8 mouse cellular contexts compared by ENCODE assay signal in genomic region chr11:97404184-97404760, GRCm38 (mm10). TPM values are rescaled to one million over a fixed set of nuclear protein-coding genes. Genes with fewer than 3 reads are reported as not detected.
DNase-seq lines count a peak whose midpoint lies in the region; ATAC-seq and TF ChIP-seq lines count a peak whose summit lies in the region.

No protein-coding gene starts in this region.

- TF ChIP-seq POLR2A in bone marrow, adult 2 months (IDR thresholded peaks at IDR 0.05; ENCODE audit: borderline replicate concordance, control insufficient read depth, low read depth, low read length): no peak

- H3K4me3 ChIP-seq in bone marrow, adult 2 months (replicated peaks; ENCODE audit: control insufficient read depth, low read depth, low read length): peak overlapping the region; percentile 24
- peak overlapping the region; percentile 58 for H3K4me3 ChIP-seq in forebrain, embryonic 11.5 days (ENCODE audit: low read depth, low read length)
- peak overlapping the region; percentile 51 for H3K4me3 ChIP-seq in hindbrain, embryonic 12.5 days
- H3K4me3 ChIP-seq in liver, embryonic 11.5 days (ENCODE audit: low read depth, low read length): peak overlapping the region; percentile 64
- peak overlapping the region; percentile 57 for H3K4me3 ChIP-seq in neural tube, embryonic 12.5 days

- 2% methylated on average over 57 of the region's 61 CpGs for WGBS in bone marrow, adult 2 months
- WGBS in forebrain, embryonic 11.5 days: under 1% methylated on average over 57 of the region's 61 CpGs
- under 1% methylated on average over 47 of the region's 61 CpGs for WGBS in hindbrain, embryonic 12.5 days
- WGBS in liver, embryonic 11.5 days: under 1% methylated on average over 56 of the region's 61 CpGs
- 0% methylated on average over 52 of the region's 61 CpGs for WGBS in neural tube, embryonic 12.5 days

- H3K9ac ChIP-seq in forebrain, embryonic 11.5 days (ENCODE audit: low read length): peak overlapping the region; percentile 59
- H3K9ac ChIP-seq in hindbrain, embryonic 12.5 days: peak overlapping the region; percentile 63
- peak overlapping the region; percentile 51 for H3K9ac ChIP-seq in liver, embryonic 11.5 days (ENCODE audit: low read depth, low read length)
- peak overlapping the region; percentile 73 for H3K9ac ChIP-seq in neural tube, embryonic 12.5 days

- intact Hi-C loops in left cerebral cortex, postnatal 14 days (cut with DNase I): no loop called here

- no peak for TF ChIP-seq CTCF in bone marrow, adult 2 months (IDR thresholded peaks at IDR 0.05; ENCODE audit: control insufficient read depth, insufficient read depth, low read length)

- H3K27ac ChIP-seq in bone marrow, adult 2 months (ENCODE audit: control insufficient read depth, insufficient read depth, low read depth, low read length, poor library complexity): no peak overlapping the region
- no peak overlapping the region for H3K27ac ChIP-seq in forebrain, embryonic 11.5 days (ENCODE audit: low read depth, low read length)
- peak overlapping the region; percentile 58; the same call in 1 of the 2 replicates for H3K27ac ChIP-seq in hindbrain, embryonic 12.5 days
- H3K27ac ChIP-seq in liver, embryonic 11.5 days (ENCODE audit: low read depth, low read length): no peak overlapping the region
- H3K27ac ChIP-seq in neural tube, embryonic 12.5 days: no peak overlapping the region

- no peaks in the 10 kb centered on the region for H3K9me3 ChIP-seq in forebrain, embryonic 11.5 days (ENCODE audit: control insufficient read depth, low read length)
- no peaks in the 10 kb centered on the region for H3K9me3 ChIP-seq in hindbrain, embryonic 12.5 days (replicated peaks)
- no peaks in the 10 kb centered on the region for H3K9me3 ChIP-seq in liver, embryonic 11.5 days (ENCODE audit: control insufficient read depth, low read length)
- H3K9me3 ChIP-seq in neural tube, embryonic 12.5 days: no peaks in the 10 kb centered on the region

- peak; percentile 73 to 90 for DNase-seq in left cerebral cortex, postnatal 14 days (ENCODE audit: low spot score in 2 of 2)
- no peak for DNase-seq in left cerebral cortex, adult 11 months (ENCODE audit: low spot score)
- DNase-seq in forebrain, embryonic 11.5 days (ENCODE audit: low spot score): peak; percentile 79
- peak; percentile 68 for DNase-seq in liver, embryonic 11.5 days (ENCODE audit: low spot score)
- peak; percentile 60 for DNase-seq in yolk sac, embryonic 10.5 days (ENCODE audit: low spot score)

- peaks cover 1% of the 10 kb centered on the region for H3K4me1 ChIP-seq in bone marrow, adult 2 months (ENCODE audit: control insufficient read depth, insufficient read depth, low read length)
- peaks cover 13% of the 10 kb centered on the region for H3K4me1 ChIP-seq in forebrain, embryonic 11.5 days (replicated peaks; ENCODE audit: control insufficient read depth, insufficient read depth, low read length)
- H3K4me1 ChIP-seq in hindbrain, embryonic 12.5 days: peaks cover 54% of the 10 kb centered on the region
- peaks cover 34% of the 10 kb centered on the region for H3K4me1 ChIP-seq in liver, embryonic 11.5 days (replicated peaks; ENCODE audit: control insufficient read depth, insufficient read depth, low read length)
- H3K4me1 ChIP-seq in neural tube, embryonic 12.5 days: peaks cover 54% of the 10 kb centered on the region

- peaks cover 16% of the 10 kb centered on the region; the same call in 1 of the 2 replicates for H3K27me3 ChIP-seq in forebrain, embryonic 11.5 days (ENCODE audit: control insufficient read depth, insufficient read depth, low read length)
- H3K27me3 ChIP-seq in hindbrain, embryonic 12.5 days: peaks cover 30% of the 10 kb centered on the region
- H3K27me3 ChIP-seq in liver, embryonic 11.5 days (replicated peaks; ENCODE audit: control insufficient read depth, insufficient read depth, low read length): peaks cover 11% of the 10 kb centered on the region
- peaks cover 24% of the 10 kb centered on the region for H3K27me3 ChIP-seq in neural tube, embryonic 12.5 days (replicated peaks)

- peak overlapping the region; percentile 98 for H3K4me2 ChIP-seq in forebrain, embryonic 11.5 days (ENCODE audit: low read depth, low read length, severe bottlenecking)
- peak overlapping the region; percentile 74 for H3K4me2 ChIP-seq in hindbrain, embryonic 12.5 days (replicated peaks)
- H3K4me2 ChIP-seq in liver, embryonic 11.5 days: peak overlapping the region; percentile 97
- peak overlapping the region; percentile 99 for H3K4me2 ChIP-seq in neural tube, embryonic 12.5 days (replicated peaks)

- ATAC-seq in forebrain, embryonic 11.5 days (replicated peaks; ENCODE audit: low FRiP score): peak; percentile 43; the same call in 1 of the 2 replicates
- peak; percentile 46 for ATAC-seq in hindbrain, embryonic 12.5 days (ENCODE audit: low FRiP score)
- peak; percentile 58 for ATAC-seq in liver, embryonic 11.5 days (replicated peaks; ENCODE audit: low FRiP score)
- peak; percentile 51 for ATAC-seq in neural tube, embryonic 12.5 days (ENCODE audit: low FRiP score, low read depth)

- H3K36me3 ChIP-seq in forebrain, embryonic 11.5 days (ENCODE audit: control insufficient read depth, insufficient read depth, low read length): no peaks in the 10 kb centered on the region
- H3K36me3 ChIP-seq in hindbrain, embryonic 12.5 days: no peaks in the 10 kb centered on the region; the same call in 1 of the 2 replicates
- no peaks in the 10 kb centered on the region for H3K36me3 ChIP-seq in liver, embryonic 11.5 days (ENCODE audit: control insufficient read depth, insufficient read depth, low read length)
- H3K36me3 ChIP-seq in neural tube, embryonic 12.5 days: no peaks in the 10 kb centered on the region

RNA-seq across cellular contexts. Expression of gene Arhgap23, which starts 11.1 kb away (rescaled TPM):
- total RNA-seq in left cerebral cortex, postnatal 14 days (2021): 10 to 100 TPM; 70.1 to 71.4 TPM
- polyA plus RNA-seq in bone marrow, adult 2 months (2011; ENCODE audit: insufficient read depth, insufficient read length, low replicate concordance, missing spikeins): 32.9 and 39.9 TPM in 2 replicates
- 3.2 and 4.8 TPM in 2 replicates for polyA plus RNA-seq in forebrain, embryonic 11.5 days (2014; fragmentation: Nextera tagmentation; extraction: Ambion mirVana)
- 9.3 and 10.0 TPM in 2 replicates for polyA plus RNA-seq in hindbrain, embryonic 12.5 days (2016; fragmentation: Nextera tagmentation; extraction: Ambion mirVana)
- polyA plus RNA-seq in liver, embryonic 11.5 days (2014; fragmentation: Nextera tagmentation; extraction: Ambion mirVana): 9.3 and 10.9 TPM in 2 replicates
- polyA plus RNA-seq in neural tube, embryonic 12.5 days (2016; fragmentation: Nextera tagmentation; extraction: Ambion mirVana): 8.3 and 9.3 TPM in 2 replicates

RNA-seq across cellular contexts. Expression of gene Socs7, which starts 41.9 kb away (rescaled TPM):
- total RNA-seq in left cerebral cortex, postnatal 14 days (2021): 10 to 100 TPM; 88.1 to 90.7 TPM
- polyA plus RNA-seq in bone marrow, adult 2 months (2011; ENCODE audit: insufficient read depth, insufficient read length, low replicate concordance, missing spikeins): 4.3 and 5.2 TPM in 2 replicates
- polyA plus RNA-seq in forebrain, embryonic 11.5 days (2014; fragmentation: Nextera tagmentation; extraction: Ambion mirVana): 4.3 and 4.5 TPM in 2 replicates
- polyA plus RNA-seq in hindbrain, embryonic 12.5 days (2016; fragmentation: Nextera tagmentation; extraction: Ambion mirVana): 7.0 and 9.1 TPM in 2 replicates
- polyA plus RNA-seq in liver, embryonic 11.5 days (2014; fragmentation: Nextera tagmentation; extraction: Ambion mirVana): 2.2 and 2.4 TPM in 2 replicates
- 7.9 and 9.0 TPM in 2 replicates for polyA plus RNA-seq in neural tube, embryonic 12.5 days (2016; fragmentation: Nextera tagmentation; extraction: Ambion mirVana)

RNA-seq across cellular contexts. Expression of gene Gpr179, which starts 52.4 kb away (rescaled TPM):
- total RNA-seq in left cerebral cortex, postnatal 14 days (2021): under 1 TPM; 0.18 to 0.19 TPM
- not detected in 2 replicates for polyA plus RNA-seq in bone marrow, adult 2 months (2011; ENCODE audit: insufficient read depth, insufficient read length, low replicate concordance, missing spikeins)
- polyA plus RNA-seq in forebrain, embryonic 11.5 days (2014; fragmentation: Nextera tagmentation; extraction: Ambion mirVana): 0.03 TPM in 2 replicates
- polyA plus RNA-seq in hindbrain, embryonic 12.5 days (2016; fragmentation: Nextera tagmentation; extraction: Ambion mirVana): 0.17 and 0.22 TPM in 2 replicates
- polyA plus RNA-seq in liver, embryonic 11.5 days (2014; fragmentation: Nextera tagmentation; extraction: Ambion mirVana): 0.03 TPM in 2 replicates
- 0.19 and 0.50 TPM in 2 replicates for polyA plus RNA-seq in neural tube, embryonic 12.5 days (2016; fragmentation: Nextera tagmentation; extraction: Ambion mirVana)
